Mouse (Mus musculus): ENCODE data around the gene Igflr1.
A peak's percentile ranks its signal among the peaks of the same experiment; 100 is the strongest.

Gene Igflr1

DNA sequence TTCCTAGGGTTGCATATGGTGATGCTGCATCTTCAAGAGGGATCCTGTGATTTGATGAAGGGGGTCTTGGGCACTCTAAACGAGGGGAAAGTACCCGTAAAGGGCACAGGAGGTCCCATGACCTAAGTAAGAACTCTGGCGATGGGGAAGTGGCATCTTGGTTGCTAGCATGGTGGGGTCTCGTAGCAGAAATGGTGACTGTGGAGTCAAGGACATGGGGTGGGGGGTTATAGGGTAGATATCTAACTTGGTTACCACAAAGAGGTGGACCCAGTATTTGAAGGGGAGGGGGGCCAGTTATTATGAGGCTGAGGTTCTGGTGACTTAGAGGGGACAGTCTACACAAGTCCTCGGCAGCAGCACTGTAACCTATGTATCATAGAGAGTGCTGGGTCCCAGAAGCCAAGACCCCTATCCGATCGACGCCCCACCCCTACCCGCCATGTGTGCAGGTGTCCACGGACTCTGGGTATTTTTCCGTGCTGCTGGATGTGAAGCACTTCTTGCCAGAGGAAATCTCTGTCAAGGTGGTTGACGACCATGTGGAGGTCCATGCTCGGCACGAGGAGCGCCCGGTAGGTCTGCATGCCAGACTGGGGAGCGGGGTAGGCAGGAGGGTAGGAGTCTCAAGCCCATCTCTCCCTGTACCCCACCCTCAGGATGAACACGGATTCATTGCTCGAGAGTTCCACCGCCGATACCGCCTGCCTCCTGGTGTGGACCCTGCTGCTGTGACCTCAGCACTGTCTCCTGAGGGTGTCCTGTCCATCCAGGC is 11.2 kb upstream of the Igflr1 start:
- DNase-seq (ENCODE audit: low spot score): no peak

DNA sequence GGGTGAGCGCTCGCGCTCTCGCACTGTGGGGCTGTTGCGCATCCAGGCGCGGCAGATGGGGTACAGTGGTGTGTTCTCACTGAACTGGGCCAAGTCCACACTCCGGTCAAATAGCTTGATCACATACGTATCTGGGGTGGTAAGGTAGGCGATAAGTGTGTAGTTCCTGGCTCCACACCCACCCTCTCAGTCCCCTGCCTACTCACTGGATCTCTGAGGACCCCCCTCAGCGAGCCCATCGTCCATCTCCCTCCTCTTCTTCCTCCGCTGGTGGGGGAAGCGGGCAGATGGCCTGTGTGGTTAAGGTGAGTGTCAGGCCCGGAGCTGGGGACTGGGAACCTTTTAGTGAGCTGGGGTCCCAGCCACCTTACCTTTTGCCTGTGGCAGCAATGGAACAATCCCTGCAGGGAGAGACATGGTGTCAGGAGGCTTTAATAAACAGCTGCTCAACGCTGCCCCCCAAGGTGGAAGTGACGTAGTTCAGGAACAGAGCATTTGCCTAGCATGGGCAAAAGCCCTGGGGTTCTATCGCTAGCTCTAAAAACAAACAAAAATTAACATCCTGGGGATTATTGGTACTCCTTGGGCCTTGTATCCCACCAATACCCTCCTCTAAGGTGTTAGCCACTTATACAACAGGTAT is 8.2 kb upstream of the Igflr1 start:
- DNase-seq (ENCODE audit: low spot score): no peak

DNA sequence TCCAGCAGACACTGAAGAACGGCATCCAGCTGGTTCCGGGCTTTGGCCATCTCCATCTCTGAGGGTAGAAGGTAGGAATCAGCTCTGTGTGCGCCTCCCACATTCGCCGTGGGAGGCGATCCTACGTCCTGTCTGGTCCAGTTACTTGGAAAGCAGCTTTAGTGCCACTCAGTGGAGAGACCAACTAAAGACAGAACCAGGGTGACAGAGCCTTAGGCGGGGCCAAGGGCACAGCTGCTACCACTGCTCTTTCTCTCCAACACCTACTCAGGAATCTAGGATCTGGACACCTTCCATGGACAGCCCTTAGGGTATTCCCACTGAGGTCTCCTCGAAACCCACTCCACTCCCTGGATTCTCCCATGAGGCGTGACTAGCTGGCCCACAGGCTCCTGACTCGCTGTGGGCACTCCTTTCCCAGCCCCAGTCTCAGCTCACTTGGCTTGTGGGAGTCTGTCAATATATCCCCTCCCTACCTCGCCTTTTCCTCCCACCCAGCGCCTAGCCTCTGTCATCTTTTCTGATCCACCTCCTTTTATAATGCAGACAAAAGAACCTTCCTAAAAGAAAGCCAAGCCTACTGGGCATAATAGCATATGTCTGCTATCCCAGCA is 7.2 kb upstream of the Igflr1 start:
- DNase-seq (ENCODE audit: low spot score): no peak

DNA sequence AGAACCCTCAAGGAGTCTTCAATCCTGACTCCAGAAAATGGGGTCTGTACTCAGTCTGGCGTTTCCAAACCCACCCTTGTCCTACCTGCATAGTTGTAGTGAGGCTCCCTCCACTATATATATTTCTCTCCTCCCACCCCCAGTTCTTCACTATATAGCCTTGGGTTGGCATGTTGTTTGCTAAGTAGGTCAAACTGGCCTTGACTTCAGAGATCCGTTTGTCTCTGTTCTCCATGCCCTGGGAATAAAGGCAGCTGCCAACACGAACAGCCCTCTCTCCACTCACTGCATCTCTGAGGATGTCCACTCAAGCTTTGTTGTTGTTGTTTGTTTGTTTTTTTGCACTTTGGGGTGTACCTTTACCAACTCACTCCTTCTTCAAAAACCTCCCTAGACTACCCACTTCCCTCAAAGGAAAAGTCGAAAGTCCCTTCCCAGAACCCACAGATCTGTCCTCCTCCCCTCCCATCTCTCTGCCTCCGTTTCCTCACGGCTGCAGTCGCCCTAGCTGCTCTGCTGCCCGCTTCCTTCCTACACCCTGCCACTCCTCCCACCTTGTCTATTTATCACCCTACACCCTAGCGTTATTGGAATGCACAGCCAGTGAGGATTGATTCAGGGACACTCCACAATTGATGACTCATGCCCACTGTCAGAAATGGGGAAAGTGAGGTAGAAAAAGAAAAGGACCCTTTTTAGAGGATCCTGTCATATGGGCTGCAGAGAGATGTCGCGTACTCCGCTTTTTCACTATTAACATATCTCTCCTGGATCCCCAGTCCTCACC is 6.4 kb upstream of the Igflr1 start:
- DNase-seq (ENCODE audit: low spot score): no peak

DNA sequence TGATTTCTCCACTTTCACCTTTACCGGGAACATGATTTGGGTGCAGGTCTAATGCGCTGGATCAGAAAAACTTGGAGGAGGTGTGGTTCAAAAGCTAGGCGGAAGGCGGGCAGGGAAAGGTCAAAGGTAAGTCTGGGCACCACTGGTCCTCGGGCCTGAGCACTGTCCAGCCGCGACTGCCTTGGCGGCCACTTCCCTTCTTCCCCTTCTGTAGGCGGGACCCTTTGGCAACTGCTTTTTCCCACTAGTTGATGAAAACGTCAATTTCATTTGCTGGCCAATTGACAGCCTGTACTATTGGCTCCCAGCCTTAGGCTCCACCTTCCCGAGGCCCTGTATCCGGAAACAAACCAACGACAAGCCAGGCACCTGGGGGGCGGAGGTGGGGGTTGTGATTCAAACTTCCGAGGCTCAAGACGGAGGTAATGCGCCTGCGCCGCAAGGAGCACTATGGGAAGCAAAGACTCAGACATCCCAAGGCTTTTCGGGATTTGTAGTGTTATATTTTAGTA is 5.7 kb upstream of the Igflr1 start, which contains the start of gene Lin37:
Gene Lin37, minus strand, starts transcription at position 396 of the 512 bp plus-strand sequence.
- peak; percentile 97 for DNase-seq (ENCODE audit: low spot score)

DNA sequence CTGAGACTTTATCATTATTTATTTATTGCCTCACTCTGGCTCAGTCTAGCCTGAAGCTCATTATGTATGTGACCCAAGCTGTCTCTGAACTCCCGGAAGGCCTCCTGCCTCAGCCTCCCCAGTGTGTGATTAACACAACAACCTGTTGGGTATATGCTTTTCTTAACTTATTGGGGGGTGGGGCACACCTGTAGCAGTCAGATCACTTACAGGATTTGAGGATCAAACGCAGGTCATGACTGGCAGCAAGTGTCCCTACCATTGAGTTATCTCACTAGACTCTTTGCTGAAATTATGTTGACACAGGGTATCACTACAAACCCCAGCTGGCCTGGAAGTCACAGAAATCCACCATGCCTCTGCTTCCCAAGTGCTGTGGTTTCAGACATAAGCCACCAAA is 4.9 kb upstream of the Igflr1 start:
- no peak for DNase-seq (ENCODE audit: low spot score)

DNA sequence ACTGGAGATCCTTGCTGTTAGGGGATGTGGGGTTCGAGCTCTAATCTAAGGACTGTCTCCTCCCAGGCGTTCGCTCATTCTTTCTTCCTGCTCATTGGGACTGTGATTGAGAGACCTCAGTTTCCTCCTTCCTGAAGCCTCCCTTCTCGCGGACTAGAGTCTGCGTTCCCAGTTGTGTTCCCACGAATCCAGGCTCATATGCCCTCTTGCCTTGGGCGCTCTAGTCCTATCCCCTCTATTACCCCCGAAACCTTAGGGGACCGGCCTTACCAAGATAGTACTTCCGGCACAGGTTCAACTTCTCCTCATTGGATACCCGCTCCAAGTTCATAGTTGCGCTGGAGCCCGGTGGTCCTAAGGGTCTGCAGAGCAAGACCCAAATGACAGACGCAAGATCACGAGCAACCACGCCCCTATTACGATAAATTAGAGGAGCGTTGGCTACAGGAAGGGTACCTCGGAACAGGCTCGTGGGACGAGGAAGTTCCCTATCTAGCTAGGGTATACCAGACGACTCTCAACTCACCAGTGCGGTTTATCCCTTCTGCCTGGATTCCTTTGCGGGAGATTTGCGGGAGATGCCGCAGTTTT is 2.6 kb upstream of the Igflr1 start:
- DNase-seq (ENCODE audit: low spot score): peak; percentile 26

DNA sequence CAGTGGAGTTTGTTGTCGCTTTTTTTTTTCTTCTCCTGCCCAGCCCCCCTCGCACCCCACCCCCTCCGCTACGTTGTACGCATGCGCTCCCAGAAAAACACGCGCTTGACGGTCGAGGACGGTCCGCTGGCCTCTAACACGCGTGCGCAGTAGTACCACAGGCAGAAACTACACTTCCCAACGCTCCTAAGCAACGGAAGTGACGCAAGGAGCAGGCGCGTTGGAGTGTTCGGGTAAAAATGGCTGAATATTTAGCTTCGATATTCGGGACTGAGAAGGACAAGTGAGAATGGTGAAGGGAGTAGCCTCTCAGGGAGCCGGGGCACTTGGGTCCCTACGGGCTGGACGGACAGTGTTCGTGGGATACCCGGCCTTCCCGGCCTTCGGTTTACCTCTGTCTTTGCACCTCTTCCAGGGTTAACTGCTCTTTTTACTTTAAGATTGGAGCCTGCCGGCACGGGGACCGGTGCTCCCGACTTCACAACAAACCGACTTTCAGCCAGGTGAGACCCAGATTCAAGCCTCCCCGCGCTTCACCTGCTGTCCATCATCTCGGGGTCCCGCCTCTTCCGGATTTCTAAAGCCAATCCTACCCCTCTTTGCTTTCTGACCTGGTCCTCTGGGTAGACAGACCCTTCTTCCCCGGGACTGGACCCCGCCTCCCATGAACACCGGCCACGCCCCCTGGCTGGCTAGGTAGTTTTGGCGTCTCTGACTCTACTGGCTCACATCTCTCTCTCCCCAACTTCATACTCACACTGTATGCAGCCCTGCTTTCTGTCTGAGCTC is 1.9 kb upstream of the Igflr1 start, which contains the start of the genes U2af1l4, Gm49396 and Psenen:
Gene U2af1l4, plus strand, starts transcription at position 185 of the 789 bp plus-strand sequence.
Gene Gm49396, plus strand, starts transcription at position 228 of the 789 bp plus-strand sequence.
Gene Psenen, minus strand, starts transcription at position 511 of the 789 bp plus-strand sequence.
- DNase-seq (ENCODE audit: low spot score): peak; percentile 91

DNA sequence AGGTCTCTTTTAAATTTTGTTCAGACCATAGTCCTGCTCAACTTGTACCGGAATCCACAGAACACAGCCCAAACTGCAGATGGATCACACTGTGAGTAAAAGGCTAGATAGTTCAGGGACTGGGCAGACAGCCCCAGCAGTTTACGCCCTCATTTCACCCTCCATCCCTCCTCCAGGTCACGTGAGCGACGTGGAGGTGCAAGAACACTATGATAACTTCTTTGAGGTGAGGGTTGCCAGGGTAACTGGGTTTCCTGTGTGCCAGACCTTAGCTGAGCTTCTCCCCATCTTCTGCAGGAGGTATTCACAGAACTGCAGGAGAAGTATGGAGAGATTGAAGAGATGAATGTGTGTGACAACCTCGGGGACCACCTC is 1.3 kb upstream of the Igflr1 start:
- DNase-seq (ENCODE audit: low spot score): no peak

DNA sequence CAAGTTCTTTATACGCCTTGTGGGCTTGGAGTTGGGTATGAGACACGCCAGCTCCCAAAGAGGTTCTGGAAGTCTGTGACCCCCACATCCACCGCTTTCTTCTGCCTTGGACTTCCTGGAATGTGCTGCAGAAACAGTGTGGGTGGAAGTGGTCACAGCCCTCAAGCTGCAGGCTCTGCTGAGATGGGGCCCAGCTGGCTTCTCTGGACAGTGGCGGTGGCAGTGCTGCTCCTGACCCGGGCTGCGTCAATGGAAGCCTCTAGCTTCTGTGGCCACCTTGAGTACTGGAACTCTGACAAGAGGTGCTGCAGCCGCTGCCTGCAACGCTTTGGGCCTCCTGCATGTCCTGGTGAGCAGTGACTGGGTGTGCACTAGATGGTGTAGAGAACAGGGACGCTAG is 806 bp downstream of the Igflr1 start:
- DNase-seq (ENCODE audit: low spot score): no peak

DNA sequence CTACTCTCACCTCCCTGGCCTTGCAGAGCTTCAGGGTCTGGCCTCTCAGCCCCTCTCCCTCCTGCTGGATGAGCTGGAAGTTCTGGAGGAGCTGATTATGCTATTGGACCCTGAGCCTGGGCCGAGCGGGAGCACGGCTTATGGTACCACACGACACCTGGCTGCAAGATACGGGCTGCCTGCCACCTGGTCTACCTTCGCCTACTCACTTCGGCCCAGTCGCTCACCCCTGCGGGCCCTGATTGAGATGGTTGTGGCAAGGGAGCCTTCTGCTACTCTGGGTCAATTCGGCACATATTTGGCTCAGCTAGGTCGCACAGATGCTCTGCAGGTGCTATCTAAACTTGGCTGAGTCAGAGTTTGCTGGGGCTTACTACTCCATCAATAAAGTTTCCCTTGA is 2.3 kb downstream of the Igflr1 start:
- DNase-seq (ENCODE audit: low spot score): no peak

DNA sequence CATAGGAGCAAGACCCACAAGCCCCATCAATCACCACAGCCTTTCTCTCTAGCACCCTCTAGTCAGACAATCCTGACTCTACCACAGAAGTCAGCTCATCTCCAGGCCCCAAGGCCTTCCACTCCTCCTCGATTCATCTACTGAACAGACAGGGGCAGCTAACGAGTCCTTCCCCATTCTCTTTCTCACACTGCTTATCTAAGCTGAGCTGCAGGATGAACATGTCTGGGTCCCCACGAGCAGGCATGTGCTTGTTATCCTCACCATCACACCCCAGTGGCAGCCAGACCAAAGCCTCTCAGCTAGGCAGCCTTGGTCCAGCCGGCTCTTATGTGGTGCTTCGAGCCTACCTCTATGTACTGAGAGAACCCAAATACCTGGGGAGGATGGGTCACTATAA is 7.2 kb downstream of the Igflr1 start:
- DNase-seq (ENCODE audit: low spot score): no peak

DNA sequence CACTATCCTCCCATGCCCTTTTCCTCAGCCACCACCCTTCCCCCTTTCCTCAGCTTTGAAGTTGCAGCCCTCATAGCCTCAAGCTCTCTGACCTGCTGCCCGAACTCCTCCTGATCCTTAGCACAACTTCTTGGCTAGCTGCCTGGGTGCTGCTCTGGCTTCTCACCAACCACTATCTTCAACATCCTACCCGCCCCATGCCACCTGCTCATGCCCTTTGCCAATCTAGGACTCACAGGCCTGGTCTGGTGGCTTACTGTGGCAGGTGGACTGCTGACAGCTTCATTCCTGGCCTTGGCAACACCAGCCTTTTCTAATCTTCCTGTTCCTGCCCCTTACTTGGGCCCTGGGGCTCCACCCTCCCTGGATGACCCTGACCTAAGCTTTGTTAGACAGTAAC is 7.7 kb downstream of the Igflr1 start:
- no peak for DNase-seq (ENCODE audit: low spot score)

DNA sequence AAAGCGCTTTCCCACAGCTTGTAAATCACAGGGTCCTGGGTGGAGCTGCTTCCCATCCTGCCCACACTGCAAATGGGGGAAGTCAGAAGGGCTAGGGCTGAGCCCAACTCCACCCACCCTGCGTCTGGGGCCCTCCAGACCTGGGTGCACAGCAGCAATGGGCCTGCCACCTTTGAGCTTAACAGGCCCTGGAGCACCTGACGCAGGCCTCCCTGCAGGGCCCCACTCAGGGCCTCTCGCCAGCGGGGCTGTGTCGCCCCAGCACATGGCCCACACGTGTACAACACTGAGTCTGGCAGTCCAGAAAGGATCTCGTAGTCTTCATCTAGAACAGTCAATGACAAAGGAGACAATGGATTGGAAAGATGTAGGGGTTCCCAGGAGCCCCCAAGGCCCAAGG is 14.7 kb downstream of the Igflr1 start:
- DNase-seq (ENCODE audit: low spot score): no peak

DNA sequence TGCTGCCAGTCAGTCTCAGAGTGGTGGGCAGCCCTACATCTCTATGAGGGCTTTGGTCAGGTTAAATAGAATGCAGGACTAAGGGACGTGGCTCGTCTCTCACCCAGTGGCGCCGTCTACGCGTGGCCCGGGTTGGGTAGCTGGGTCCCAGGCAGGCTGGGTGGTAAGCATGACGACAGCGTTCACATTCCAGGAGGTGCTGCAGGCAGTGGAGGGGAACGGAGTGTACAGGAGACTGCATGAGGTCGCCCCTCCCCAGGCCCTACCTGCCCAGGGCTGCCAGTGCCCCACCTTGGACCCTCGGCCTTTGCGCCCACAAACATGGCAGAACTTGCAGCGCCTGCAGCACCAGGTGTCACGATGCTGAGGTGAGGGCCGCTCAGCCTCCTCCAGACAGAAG is 16.3 kb downstream of the Igflr1 start:
- no peak for DNase-seq (ENCODE audit: low spot score)

DNA sequence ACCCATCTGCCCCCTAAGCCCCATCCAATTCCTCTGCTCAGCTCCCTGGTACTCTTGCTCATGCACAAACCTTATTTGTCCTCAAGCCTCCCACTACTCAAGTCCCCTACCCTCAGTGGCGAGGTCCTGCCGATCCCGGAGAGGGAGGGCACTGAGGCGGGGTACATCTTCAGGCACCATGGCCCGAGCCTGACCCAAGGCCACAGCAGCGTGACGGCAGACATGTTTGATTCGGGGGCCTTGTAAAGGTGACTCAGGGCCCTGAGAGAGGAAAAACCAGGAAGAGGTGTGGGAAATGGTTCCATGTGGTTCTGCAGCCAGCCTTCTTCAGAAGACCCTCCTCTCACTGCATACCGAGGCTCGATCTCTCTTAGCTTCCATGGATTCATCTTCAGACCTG is 19.1 kb downstream of the Igflr1 start:
- no peak for DNase-seq (ENCODE audit: low spot score)

DNA sequence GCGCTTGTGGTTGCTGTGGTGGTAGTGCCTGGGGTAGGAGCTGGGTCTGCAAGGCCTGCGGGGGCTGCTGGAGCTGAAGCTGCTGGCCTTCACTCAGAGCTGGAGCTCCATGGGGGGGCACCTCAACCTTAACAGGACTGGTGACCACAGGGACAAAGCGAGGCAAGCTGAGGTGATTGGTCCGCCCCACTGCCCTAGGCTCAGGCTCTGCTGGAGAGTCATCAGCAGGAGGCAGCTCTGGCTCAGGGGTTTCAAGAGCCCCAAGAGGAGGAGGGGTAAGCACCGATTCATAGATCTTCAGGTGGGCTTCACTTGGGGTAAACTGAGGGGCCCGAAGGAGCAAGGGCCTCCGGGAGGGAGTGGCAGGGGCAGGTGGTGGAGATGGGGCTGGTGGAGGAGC is 19.9 kb downstream of the Igflr1 start:
- no peak for DNase-seq (ENCODE audit: low spot score)

DNA sequence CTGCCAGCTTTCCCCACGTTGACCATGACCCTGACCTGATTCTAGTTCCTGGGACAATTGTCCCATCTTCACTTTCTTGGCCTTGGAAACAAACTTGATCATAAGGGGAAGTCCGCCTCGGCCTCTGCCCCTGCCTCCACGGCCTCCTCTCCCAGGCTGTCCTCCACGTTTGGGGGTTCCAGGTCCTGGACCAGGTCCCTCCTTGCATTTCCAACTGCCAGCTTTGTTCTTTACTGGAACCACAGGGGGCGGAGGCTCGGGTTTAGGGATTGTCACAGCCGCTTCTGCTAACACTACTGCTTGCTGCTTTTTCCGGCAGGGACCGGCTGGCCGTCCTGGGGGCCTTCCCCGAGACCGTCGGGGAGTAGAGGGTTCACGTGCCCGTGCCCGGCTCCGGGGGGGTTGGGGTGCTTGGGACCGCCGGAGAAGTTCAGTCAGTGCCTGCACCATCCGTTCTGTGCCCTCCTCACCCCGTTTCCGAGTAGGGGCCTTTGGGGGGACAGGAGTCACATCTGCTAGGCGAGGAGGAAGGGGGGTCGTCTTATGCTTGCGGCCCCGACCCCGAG is 21.3 kb downstream of the Igflr1 start:
- no peak for DNase-seq (ENCODE audit: low spot score)

DNA sequence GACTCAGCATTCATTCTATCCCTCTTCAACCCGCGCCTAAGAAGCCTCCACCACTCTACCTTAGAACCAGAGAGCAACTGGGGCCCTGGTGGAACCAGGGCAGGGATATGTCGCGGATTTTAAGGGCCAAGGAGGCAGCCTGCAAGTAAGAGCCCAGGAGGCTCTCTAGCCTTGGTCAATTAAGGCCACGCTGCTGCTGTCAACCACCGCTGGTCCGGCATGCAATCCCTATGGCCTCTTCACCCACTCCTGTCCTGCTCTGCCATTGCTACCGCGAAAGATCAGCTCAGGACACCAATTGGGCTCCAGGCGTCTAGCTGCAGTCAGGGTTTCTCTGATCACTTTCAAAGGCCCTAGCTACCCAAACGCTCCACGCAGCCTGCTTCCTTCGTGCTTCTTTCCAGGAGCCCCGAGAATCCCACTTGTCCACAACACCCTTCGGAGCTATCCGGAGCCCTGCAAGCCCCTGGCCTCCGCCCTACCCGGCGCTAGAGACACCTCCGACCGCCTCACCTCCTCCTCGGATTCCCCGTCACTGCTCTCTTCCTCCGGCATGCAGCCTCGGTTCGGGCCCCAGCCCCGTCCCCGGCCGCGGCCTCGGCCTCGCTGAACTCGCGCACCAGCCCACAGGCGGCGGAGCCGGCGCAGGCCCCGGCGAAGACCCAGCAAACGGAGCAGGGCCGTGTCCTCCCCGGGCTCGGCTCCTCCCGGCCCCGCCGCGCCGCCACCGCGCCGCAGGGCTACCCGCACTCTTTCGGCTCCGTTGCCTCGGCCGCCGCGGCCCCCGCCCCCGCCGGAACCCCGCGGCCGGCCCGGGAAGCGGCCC is 22.8 kb downstream of the Igflr1 start:
- peak; percentile 33 for DNase-seq (ENCODE audit: low spot score)
